ENCODE assay signal across 20 mouse cellular contexts in genomic region chr13:90300481-90300880, GRCm38 (mm10).
A peak's percentile ranks its signal among the peaks of the same experiment; 100 is the strongest.
DNase-seq lines count a peak whose midpoint lies in the region; TF ChIP-seq lines count a peak whose summit lies in the region.
"Had no signal": no experiment of that assay in that cellular context is flagged by ENCODE, and none has a peak within 500 bp of the region (broad histone marks: within the 10 kb centered on the region; RNA-seq: fewer than 3 reads in every experiment).

No protein-coding gene starts in this region.

- DNase-seq in adrenal gland, postnatal 10 days, result peak; percentile 13
- DNase-seq in adrenal gland, postnatal 25 days, result no peak
- peak; percentile 10 for DNase-seq in lung, postnatal 10 days
- no peak for DNase-seq in lung, adult 2 months
- DNase-seq in urinary bladder, postnatal 14 days (ENCODE audit: low spot score), result peak; percentile 3
- DNase-seq in urinary bladder, adult 18-20 months (ENCODE audit: low spot score in 2 of 2), result no peak
- DNase-seq in gastrocnemius, adult 8-10 months (ENCODE audit: low spot score in 2 of 2), result no peak
- DNase-seq: adrenal gland, adult 2 months; adrenal gland, postnatal 36 days; cerebellum, adult 18-20 months; cerebellum, adult 9-11 months; cerebellum, postnatal 25 days; gastrocnemius, postnatal 25 days had no signal

- no peak overlapping the region for H3K4me3 ChIP-seq in lung, adult 2 months (replicated peaks; ENCODE audit: extremely low read depth, low read depth, low read length)
- H3K4me3 ChIP-seq: embryonic facial prominence, embryonic 12.5 days; embryonic facial prominence, embryonic 15.5 days; forebrain, embryonic 12.5 days; forebrain, embryonic 15.5 days; heart, adult 2 months; hindbrain, embryonic 12.5 days; hindbrain, embryonic 15.5 days had no signal

- WGBS in lung, adult 2 months, result 48% methylated on average over 3 of the region's 3 CpGs

- no peaks in the 10 kb centered on the region for H3K4me1 ChIP-seq in lung, adult 2 months (ENCODE audit: control insufficient read depth, insufficient read depth, low read length)
- H3K4me1 ChIP-seq: embryonic facial prominence, embryonic 12.5 days; embryonic facial prominence, embryonic 15.5 days; forebrain, embryonic 12.5 days; forebrain, embryonic 15.5 days; hindbrain, embryonic 12.5 days; hindbrain, embryonic 15.5 days had no signal

- no peak for TF ChIP-seq CTCF in lung, adult 2 months (IDR thresholded peaks at IDR 0.05; ENCODE audit: insufficient read depth, low read length)

- TF ChIP-seq POLR2A in lung, adult 2 months (IDR thresholded peaks at IDR 0.05; ENCODE audit: borderline replicate concordance, extremely low read depth, low read depth, low read length), result no peak

Comparison
In these comparisons a context has a peak if more than half of its experiments do, and no peak if none do; other contexts are left out.
1. DNase-seq: peak in adrenal gland, postnatal 10 days (single experiment), lung, postnatal 10 days (single experiment) and urinary bladder, postnatal 14 days (single experiment); none in adrenal gland, postnatal 25 days (single experiment), lung, adult 2 months (single experiment), urinary bladder, adult 18-20 months (0 of 2) and gastrocnemius, adult 8-10 months (0 of 2).